Mouse (Mus musculus) lung, postnatal 36 days (tissue): ENCODE results near the gene Med25.

ENCODE experiments used
- DNase-seq: peaks from one replicate; pipeline ENCODE4 v3.0.0; 2022; ENCODE audit warnings: mixed read lengths

Med25 gene

GRCm38 (mm10) chr7:44892276-44892921 lies at the start of gene Med25:
TSS of gene Med25 (minus strand) at chr7:44892712.
- peak; percentile 96 for DNase-seq

GRCm38 (mm10) chr7:44938680-44939079 lies 46.2 kb upstream of the Med25 start:
- DNase-seq = no peak

- DNase-seq = peak; percentile 100
These were observed 37.0 kb upstream of the Med25 start, which contains the start of gene Ap2a1 for GRCm38 (mm10) chr7:44929204-44930151. TSS of gene Ap2a1 (minus strand) at chr7:44929496.

- no peak for DNase-seq
These were observed 36.1 kb upstream of the Med25 start for GRCm38 (mm10) chr7:44928570-44928969.

- peak; percentile 66 for DNase-seq
These were observed 33.0 kb upstream of the Med25 start for GRCm38 (mm10) chr7:44925468-44925867.

GRCm38 (mm10) chr7:44922530-44922929 lies 30.0 kb upstream of the Med25 start:
- no peak for DNase-seq

- no peak for DNase-seq
These were observed 26.6 kb upstream of the Med25 start for GRCm38 (mm10) chr7:44919127-44919526.

GRCm38 (mm10) chr7:44918219-44918618 lies 25.7 kb upstream of the Med25 start:
- no peak for DNase-seq

- DNase-seq = no peak
These were observed 24.4 kb upstream of the Med25 start for GRCm38 (mm10) chr7:44916881-44917280.

- no peak for DNase-seq
These were observed 23.7 kb upstream of the Med25 start for GRCm38 (mm10) chr7:44916191-44916590.

GRCm38 (mm10) chr7:44915314-44915713 lies 22.8 kb upstream of the Med25 start:
- DNase-seq = no peak

GRCm38 (mm10) chr7:44914396-44914795 lies 21.9 kb upstream of the Med25 start:
- no peak for DNase-seq

- no peak for DNase-seq
These were observed 16.4 kb upstream of the Med25 start for GRCm38 (mm10) chr7:44908706-44909476.

GRCm38 (mm10) chr7:44905430-44905829 lies 12.9 kb upstream of the Med25 start:
- DNase-seq = no peak

- peak; percentile 48 for DNase-seq
These were observed 8.8 kb upstream of the Med25 start for GRCm38 (mm10) chr7:44901230-44901722.

- no peak for DNase-seq
These were observed 8.1 kb upstream of the Med25 start for GRCm38 (mm10) chr7:44900632-44901031.

GRCm38 (mm10) chr7:44898607-44899006 lies 6.1 kb upstream of the Med25 start:
- peak; percentile 34 for DNase-seq

GRCm38 (mm10) chr7:44896499-44896898 lies 4.0 kb upstream of the Med25 start:
- no peak for DNase-seq

- DNase-seq = peak; percentile 96
These were observed 3.3 kb upstream of the Med25 start, which contains the start of gene Fuz for GRCm38 (mm10) chr7:44895593-44896434. TSS of gene Fuz (plus strand) at chr7:44896079.

GRCm38 (mm10) chr7:44895206-44895592 lies 2.7 kb upstream of the Med25 start:
- no peak for DNase-seq

- DNase-seq = no peak
These were observed 1.7 kb upstream of the Med25 start for GRCm38 (mm10) chr7:44894175-44894574.

GRCm38 (mm10) chr7:44893197-44893596 lies 685 bp upstream of the Med25 start:
- DNase-seq = no peak
